Mouse (Mus musculus) testis, adult 2 months (tissue): ENCODE measurements around the gene Reep1. TPM values are rescaled to one million over a fixed set of nuclear protein-coding genes. Genes with fewer than 3 reads are reported as not detected.

Experiments
- H3K27ac ChIP-seq: fragments of 200-500 bp; 2 replicates; pipeline ENCODE4 v1.5.1; 2012; ENCODE audit warnings: low read depth, low read length; ENCODE audit not compliant: control insufficient read depth, insufficient read depth
- H3K27me3 ChIP-seq: fragments of 200-500 bp; 2 replicates; pipeline ENCODE4 v1.6.1; 2012; ENCODE audit warnings: mild to moderate bottlenecking, low read length, moderate library complexity; ENCODE audit not compliant: control insufficient read depth, insufficient read depth
- H3K36me3 ChIP-seq: fragments of 200-500 bp; 2 replicates; pipeline ENCODE4 v1.6.1; 2012; ENCODE audit warnings: mild to moderate bottlenecking, low read length; ENCODE audit not compliant: control insufficient read depth, insufficient read depth
- H3K4me1 ChIP-seq: fragments of 200-500 bp; 2 replicates; pipeline ENCODE4 v1.6.1; 2012; ENCODE audit warnings: low read length; ENCODE audit not compliant: control insufficient read depth, insufficient read depth
- H3K4me3 ChIP-seq: fragments of 200-500 bp; 2 replicates; pipeline ENCODE4 v1.5.1; 2012; ENCODE audit warnings: low read depth, mild to moderate bottlenecking, low read length, moderate library complexity, mixed read lengths; ENCODE audit not compliant: control insufficient read depth
- CTCF ChIP-seq: fragments of 200-500 bp; IDR thresholded peaks from 2 replicates; pipeline ENCODE4 v1.5.1; 2012; ENCODE audit warnings: low read depth, mild to moderate bottlenecking, inconsistent platforms, low read length, moderate library complexity; ENCODE audit not compliant: control insufficient read depth, insufficient read depth, insufficient replicate concordance
- POLR2A ChIP-seq: fragments of 200-500 bp; IDR thresholded peaks from 2 replicates; pipeline ENCODE4 v1.6.1; 2012; ENCODE audit warnings: low read depth, mild to moderate bottlenecking, inconsistent platforms, low read length, moderate library complexity; ENCODE audit not compliant: control insufficient read depth
- polyA plus RNA-seq: library from polyadenylated mRNA; depleted of rRNA; stranded (reverse); fragments of >200 nt; gene quantifications from 2 replicates; pipeline ENCODE4 v1.2.3, GENCODE M21; 2012

The Reep1 gene
- polyA plus RNA-seq, 1 experiment, result 34.3 TPM

DNA sequence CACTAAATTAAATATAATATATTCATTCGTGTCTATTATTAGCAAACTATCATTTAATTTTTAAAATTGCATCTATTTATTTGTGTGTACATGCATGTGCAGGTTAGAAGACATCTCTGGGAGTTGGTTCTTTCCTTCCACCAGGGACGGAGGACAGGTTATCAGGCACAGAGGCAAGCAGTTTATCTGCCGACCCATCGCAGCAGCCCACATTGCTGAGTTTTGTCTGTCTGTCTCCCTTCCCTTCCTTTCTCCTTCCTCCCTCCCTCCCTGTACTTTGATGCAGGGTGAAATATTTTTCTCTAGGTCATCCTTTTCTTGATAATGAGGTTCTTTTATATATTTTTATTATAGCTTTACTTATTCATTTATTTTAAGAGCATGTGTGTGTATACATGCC, 11.9 kb downstream of the Reep1 start:
- TF ChIP-seq CTCF (no peak), POLR2A (no peak)
- no peaks in the 10 kb centered on the region for H3K27me3 ChIP-seq
- no peaks in the 10 kb centered on the region for H3K36me3 ChIP-seq
- H3K4me1 ChIP-seq, result no peaks in the 10 kb centered on the region
- no peak overlapping the region for H3K27ac ChIP-seq
- no peak overlapping the region for H3K4me3 ChIP-seq

- no peaks in the 10 kb centered on the region for H3K27me3 ChIP-seq
Measured at GRCm38 (mm10) chr6:71722988-71723387, 15.6 kb downstream of the Reep1 start.

DNA sequence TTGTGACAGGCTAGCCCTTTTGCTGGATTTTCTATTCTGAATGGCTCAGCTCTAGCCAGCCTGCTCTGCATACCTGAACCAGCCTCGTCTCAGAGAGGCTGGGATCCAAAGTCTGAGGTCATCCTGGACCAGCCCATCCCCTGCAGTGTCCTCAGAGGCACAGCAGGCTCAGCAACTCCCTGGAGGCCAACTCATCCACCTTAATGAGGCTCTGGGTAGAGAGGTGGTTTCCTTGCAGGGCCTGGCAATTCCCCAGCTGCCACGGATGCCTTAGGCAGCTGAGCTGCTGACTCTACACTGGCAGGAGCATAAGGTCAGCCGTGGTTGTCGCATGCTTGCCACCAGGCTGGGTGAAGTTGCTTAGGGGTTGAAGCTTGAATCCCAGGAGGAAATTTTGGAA, 16.2 kb downstream of the Reep1 start:
- Histone ChIP-seq H3K36me3 (no peaks in the 10 kb centered on the region), H3K27ac (no peak overlapping the region), H3K4me3 (no peak overlapping the region), H3K4me1 (no peaks in the 10 kb centered on the region), H3K27me3 (no peaks in the 10 kb centered on the region)
- TF ChIP-seq POLR2A (no peak), CTCF (no peak)

More at GRCm38 (mm10) chr6:71722988-71723387, 15.6 kb downstream of the Reep1 start:
- Histone ChIP-seq H3K36me3 (no peaks in the 10 kb centered on the region), H3K27ac (no peak overlapping the region), H3K4me3 (no peak overlapping the region), H3K4me1 (no peaks in the 10 kb centered on the region)
- TF ChIP-seq CTCF (no peak), POLR2A (no peak)

- no peak for TF ChIP-seq CTCF
- TF ChIP-seq POLR2A, result no peak
- no peaks in the 10 kb centered on the region for H3K36me3 ChIP-seq
- no peak overlapping the region for H3K4me3 ChIP-seq
- H3K27me3 ChIP-seq, result no peaks in the 10 kb centered on the region
- H3K4me1 ChIP-seq, result no peaks in the 10 kb centered on the region
- H3K27ac ChIP-seq, result no peak overlapping the region
Measured at GRCm38 (mm10) chr6:71726710-71727109, 19.3 kb downstream of the Reep1 start.

DNA sequence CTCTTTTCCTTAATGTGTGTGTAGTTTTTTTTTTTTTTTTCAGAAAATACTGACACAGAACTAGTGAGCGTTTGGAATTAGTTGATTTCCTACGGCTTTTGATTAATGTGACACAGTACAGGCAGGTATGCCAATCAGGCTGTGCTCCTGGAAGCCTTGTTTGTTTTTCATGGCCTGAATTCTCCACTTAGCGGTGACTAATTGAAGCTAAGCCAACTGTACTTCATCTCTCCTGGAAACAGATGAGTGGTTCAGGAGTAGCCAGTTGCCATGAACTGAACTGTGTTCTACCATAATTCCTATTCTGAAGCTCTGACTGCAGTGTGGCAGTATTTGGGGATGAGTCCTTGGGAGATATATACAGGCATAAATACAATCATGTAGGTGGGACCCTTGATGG, 20.9 kb downstream of the Reep1 start:
- TF ChIP-seq POLR2A (no peak), CTCF (no peak)
- H3K4me3 ChIP-seq, result no peak overlapping the region
- no peaks in the 10 kb centered on the region for H3K4me1 ChIP-seq
- H3K27me3 ChIP-seq, result no peaks in the 10 kb centered on the region
- H3K27ac ChIP-seq, result no peak overlapping the region
- H3K36me3 ChIP-seq, result no peaks in the 10 kb centered on the region

GRCm38 (mm10) chr6:71734910-71735599, 27.7 kb downstream of the Reep1 start:
- H3K36me3 ChIP-seq, result no peaks in the 10 kb centered on the region
- no peaks in the 10 kb centered on the region for H3K4me1 ChIP-seq
- no peaks in the 10 kb centered on the region for H3K27me3 ChIP-seq
- no peak overlapping the region for H3K27ac ChIP-seq
- H3K4me3 ChIP-seq, result no peak overlapping the region
- TF ChIP-seq POLR2A (no peak), CTCF (no peak)

GRCm38 (mm10) chr6:71735600-71736010, 28.2 kb downstream of the Reep1 start:
- no peak overlapping the region for H3K27ac ChIP-seq

DNA sequence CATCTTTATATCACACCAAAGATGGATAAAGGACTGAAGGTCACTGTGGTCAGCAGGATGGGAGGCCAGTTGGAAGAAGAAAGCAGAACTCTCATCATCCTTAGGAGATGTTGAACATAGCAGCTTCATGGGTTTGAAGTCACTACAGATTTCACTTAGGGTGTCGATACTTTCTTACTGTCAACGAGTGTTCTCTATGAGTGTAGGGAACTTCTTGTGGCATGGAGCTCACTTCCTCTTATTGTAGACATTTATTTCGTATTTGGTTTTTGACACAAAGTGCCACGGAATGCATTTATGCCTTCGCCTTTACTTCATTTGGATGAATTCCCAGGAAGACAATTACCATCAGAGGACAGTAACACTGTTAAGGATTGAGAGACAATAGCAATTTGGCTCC, 28.7 kb downstream of the Reep1 start:
- TF ChIP-seq CTCF, result no peak
- TF ChIP-seq POLR2A, result no peak
- Histone ChIP-seq H3K27ac (no peak overlapping the region), H3K4me3 (no peak overlapping the region)

More at GRCm38 (mm10) chr6:71735600-71736010, 28.2 kb downstream of the Reep1 start:
- TF ChIP-seq POLR2A (no peak), CTCF (no peak)
- Histone ChIP-seq H3K4me3 (no peak overlapping the region), H3K27me3 (no peaks in the 10 kb centered on the region), H3K36me3 (no peaks in the 10 kb centered on the region), H3K4me1 (no peaks in the 10 kb centered on the region)

More for the DNA sequence above, 28.7 kb downstream of the Reep1 start:
- H3K36me3 ChIP-seq, result no peaks in the 10 kb centered on the region
- no peaks in the 10 kb centered on the region for H3K27me3 ChIP-seq
- no peaks in the 10 kb centered on the region for H3K4me1 ChIP-seq
